Mouse (Mus musculus): ENCODE results near the gene Fads3. TPM values are rescaled to one million over a fixed set of nuclear protein-coding genes. Genes with fewer than 3 reads are reported as not detected.

The Fads3 gene
- polyA plus RNA-seq, 1 experiment from 2014 or later: 9.1 TPM

DNA sequence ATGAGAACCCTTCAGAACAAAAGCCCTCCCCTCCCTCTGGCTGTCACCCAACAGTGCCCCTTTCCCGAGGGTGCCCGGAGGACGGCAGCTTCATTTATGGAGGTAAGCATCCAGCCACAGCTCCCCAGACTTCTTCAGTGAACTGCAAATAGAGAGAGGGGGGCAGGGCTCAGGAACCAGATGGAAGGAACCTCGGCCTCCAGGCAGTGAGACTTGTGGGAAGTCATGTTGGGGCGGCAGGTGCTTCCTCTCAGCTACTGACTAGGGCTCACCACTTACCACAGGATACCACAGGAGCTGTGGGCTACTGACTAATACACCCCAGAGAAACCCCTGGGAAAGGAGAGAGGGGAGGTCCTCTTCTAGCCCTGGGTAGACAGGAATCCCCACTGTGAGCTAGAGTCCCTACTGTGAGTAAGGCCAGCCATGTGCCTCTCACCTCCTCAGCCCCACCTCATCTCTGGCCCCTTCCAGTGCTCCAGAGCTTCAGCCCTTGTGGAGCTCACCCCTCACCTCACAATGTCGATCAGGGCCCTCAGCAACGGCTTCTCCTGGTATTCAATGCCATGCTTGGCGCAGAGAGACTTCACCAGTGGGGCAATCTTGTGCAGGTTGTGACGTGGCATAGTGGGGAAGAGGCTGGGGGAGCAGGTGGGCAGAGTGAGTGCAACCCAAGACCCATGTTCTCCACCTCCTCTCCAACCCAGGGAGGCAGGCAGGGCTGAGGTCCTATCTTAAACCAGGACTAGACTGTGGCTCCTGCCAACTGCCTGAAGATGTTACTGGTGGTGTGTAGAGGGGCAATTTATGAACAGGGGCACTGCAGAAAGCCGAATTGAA lies 23.0 kb downstream of the Fads3 start:
- 81% methylated on average over 10 of the region's 10 CpGs for WGBS
- H3K27ac ChIP-seq: no peak overlapping the region
- H3K36me3 ChIP-seq: peaks cover 83% of the 10 kb centered on the region
- H3K4me2 ChIP-seq (replicated peaks): no peak overlapping the region
- H3K9me3 ChIP-seq: no peaks in the 10 kb centered on the region
- H3K9ac ChIP-seq (replicated peaks): no peak overlapping the region
- H3K4me1 ChIP-seq (replicated peaks): peaks cover 15% of the 10 kb centered on the region
- no peak for ATAC-seq
- H3K4me3 ChIP-seq (replicated peaks): no peak overlapping the region
- H3K27me3 ChIP-seq: no peaks in the 10 kb centered on the region

DNA sequence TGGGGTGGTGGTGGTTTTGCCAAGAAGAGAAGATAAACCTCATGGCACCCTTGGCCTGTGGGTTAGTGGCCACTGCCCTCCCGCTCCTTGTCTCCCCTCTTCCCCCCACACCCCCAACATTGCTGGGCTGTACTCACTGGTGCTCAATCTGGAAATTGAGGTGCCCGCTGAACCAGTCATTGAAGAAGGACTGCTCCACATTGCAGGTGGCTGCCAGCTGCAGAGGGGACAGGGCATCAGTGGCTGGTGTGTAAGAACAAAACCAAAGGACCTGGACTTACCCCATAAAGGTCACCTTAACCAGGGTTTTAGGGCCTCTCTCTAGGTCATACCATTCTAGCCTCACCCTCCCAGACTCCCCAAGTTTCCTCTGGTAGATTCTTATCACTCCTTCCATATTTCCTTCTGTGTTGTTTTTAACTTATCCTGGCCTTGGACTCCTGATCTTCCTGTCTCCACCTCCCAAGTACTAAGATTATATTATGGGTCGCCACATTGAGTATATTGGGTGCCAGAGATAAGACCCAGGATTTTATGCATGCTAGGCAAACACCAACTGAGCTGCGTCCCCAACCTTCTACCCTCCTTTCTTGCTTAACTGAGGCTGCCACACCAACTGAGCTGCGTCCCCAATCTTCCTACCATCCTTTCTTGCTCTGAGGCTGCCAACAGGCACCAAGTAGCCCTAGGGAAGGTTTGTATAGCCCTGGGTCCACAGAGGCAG lies 24.3 kb downstream of the Fads3 start:
- peaks cover 14% of the 10 kb centered on the region for H3K4me1 ChIP-seq (replicated peaks)
- H3K27me3 ChIP-seq: no peaks in the 10 kb centered on the region
- WGBS: 97% methylated on average over 5 of the region's 5 CpGs
- H3K9me3 ChIP-seq: no peaks in the 10 kb centered on the region
- ATAC-seq: no peak
- no peak overlapping the region for H3K9ac ChIP-seq (replicated peaks)
- no peak overlapping the region for H3K4me3 ChIP-seq (replicated peaks)
- peaks cover 95% of the 10 kb centered on the region for H3K36me3 ChIP-seq
- H3K4me2 ChIP-seq (replicated peaks): no peak overlapping the region
- no peak overlapping the region for H3K27ac ChIP-seq

DNA sequence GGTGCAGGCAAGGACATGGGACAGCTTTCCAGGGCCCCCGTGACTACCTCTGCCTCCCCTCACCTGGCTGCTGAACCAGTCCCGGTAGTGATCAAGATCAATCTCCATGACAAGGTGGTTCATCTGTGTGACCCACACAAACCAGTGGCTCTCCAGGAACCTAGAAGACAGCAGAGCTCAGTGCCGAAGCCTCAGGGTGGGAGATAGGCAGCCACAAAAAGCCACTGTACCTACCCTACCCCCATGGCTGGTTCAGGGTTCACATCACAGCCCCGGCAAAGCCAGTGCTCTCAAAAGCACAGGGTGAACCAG lies 24.8 kb downstream of the Fads3 start:
- Histone ChIP-seq H3K27ac (no peak overlapping the region), H3K4me2 (replicated peaks) (no peak overlapping the region), H3K9me3 (no peaks in the 10 kb centered on the region), H3K4me3 (replicated peaks) (no peak overlapping the region), H3K36me3 (peaks cover 100% of the 10 kb centered on the region), H3K27me3 (no peaks in the 10 kb centered on the region), H3K4me1 (replicated peaks) (peaks cover 9% of the 10 kb centered on the region), H3K9ac (replicated peaks) (no peak overlapping the region)
- 94% methylated on average over 4 of the region's 4 CpGs for WGBS
- no peak for ATAC-seq

DNA sequence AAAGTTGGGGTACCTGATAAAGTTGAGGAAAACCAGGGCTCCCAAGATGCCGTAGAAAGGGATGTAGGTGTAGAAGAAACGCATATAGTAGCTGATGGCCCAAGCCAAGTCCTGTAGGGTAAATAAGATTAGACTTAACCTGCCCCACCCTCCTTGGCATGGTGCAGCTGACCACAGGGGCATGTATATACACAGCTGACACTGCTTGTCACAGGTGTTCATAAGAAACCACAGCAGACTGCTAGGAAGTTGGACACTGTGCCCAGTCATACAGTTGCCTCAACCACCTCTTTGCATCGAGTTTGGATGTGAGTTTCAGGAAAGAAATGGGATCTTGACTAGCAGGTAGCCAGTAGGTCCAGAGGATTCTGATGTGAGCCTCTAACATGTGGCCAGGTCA lies 25.1 kb downstream of the Fads3 start:
- Histone ChIP-seq H3K4me1 (replicated peaks) (peaks cover 8% of the 10 kb centered on the region), H3K9me3 (no peaks in the 10 kb centered on the region), H3K9ac (replicated peaks) (no peak overlapping the region), H3K4me3 (replicated peaks) (no peak overlapping the region), H3K4me2 (replicated peaks) (no peak overlapping the region), H3K36me3 (peaks cover 100% of the 10 kb centered on the region), H3K27me3 (no peaks in the 10 kb centered on the region), H3K27ac (no peak overlapping the region)
- ATAC-seq: no peak
- 97% methylated on average over 3 of the region's 3 CpGs for WGBS

DNA sequence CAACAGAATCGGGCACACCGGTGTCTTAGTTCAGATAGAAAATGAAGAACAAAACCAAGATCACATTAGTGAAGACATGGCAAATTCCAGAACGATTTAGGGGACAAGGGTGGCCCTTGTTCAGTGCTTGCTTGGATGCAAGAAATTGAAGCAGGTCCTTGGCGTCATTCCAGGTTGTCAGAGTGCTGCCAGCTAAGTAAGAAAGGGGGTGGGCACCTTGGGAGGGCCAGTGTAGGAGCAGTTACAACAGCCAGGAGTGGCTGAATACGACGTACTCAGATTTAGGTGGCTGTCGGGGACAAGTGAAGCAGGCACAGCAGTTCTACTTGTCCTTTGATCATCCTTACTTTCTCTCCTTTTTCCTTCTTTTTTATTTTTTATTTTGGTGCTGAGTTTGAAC lies 26.3 kb downstream of the Fads3 start:
- Histone ChIP-seq H3K9ac (replicated peaks) (no peak overlapping the region), H3K27ac (no peak overlapping the region), H3K27me3 (no peaks in the 10 kb centered on the region), H3K36me3 (peaks cover 100% of the 10 kb centered on the region), H3K4me1 (replicated peaks) (0 out of 2 replicates have a peak, but pooled peaks cover 7% of the 10 kb centered on the region), H3K9me3 (no peaks in the 10 kb centered on the region), H3K4me2 (replicated peaks) (no peak overlapping the region), H3K4me3 (replicated peaks) (no peak overlapping the region)
- WGBS: 81% methylated on average over 7 of the region's 7 CpGs
- no peak for ATAC-seq

DNA sequence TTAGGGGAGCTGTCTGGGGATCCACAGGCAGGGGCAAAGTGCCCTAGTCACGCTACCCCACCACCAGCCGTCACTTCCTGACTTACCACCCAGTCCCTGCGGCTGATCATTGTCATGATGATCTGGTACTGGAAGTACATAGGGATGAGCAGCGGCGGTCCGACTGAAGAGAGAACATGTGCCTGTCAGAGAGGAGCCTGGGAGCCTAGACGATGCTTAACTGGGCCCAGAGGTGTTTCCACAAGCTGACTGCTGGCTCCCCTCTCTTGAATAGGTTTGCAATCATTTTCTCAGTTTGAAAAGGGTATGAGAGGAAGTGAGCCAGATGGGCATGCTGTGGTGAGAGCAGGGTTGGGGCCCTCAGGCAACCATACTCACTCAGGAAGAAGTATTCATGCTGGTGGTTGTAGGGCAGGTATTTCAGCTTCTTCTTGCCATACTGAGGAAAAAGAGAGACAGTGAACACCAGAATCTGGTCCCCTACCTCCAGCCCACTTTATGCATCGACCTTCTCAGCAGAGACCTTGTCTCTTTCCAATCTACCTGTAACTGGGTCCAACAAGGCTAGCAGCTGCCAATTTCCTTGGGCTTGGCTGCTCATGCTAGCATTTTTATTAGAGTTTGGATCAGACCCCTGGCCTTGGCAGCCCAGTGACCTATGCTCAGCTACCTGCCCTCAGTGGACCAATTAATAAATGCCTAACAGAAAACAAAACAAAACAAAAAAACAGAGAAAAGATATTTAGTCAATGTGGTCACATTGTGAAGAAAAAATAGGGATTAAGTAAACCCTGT lies 29.0 kb downstream of the Fads3 start:
- ATAC-seq: no peak
- WGBS: 96% methylated on average over 8 of the region's 8 CpGs
- no peak overlapping the region for H3K27ac ChIP-seq

DNA sequence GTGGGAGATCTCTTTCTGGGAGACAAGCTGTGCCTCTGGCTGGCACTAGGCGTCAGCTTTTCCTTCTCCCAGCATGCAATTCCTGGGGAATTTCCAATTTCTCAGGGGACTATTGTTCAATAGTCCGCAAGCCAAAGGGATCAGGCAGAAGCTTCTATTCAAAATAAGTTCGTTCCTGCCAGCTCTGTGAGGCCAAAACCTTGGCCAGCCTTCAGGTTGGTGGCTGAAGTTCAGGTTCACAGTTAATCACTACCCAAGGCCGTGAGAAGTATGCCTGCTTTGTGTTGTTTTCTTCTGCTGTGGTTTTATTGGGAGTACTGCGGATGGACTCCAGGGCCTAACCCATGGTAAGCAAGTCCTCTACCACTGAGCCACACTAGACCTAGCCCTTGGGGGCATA lies 29.8 kb downstream of the Fads3 start:
- no peak overlapping the region for H3K4me2 ChIP-seq (replicated peaks)
- peak; percentile 59; the same call in 1 of the 2 replicates for ATAC-seq
- H3K4me3 ChIP-seq (replicated peaks): no peak overlapping the region
- peak overlapping the region; percentile 35 for H3K27ac ChIP-seq
- WGBS: 79% methylated on average over 5 of the region's 5 CpGs
- no peaks in the 10 kb centered on the region for H3K9me3 ChIP-seq
- H3K4me1 ChIP-seq (replicated peaks): 0 out of 2 replicates have a peak, but pooled peaks cover 3% of the 10 kb centered on the region
- peaks cover 100% of the 10 kb centered on the region for H3K36me3 ChIP-seq
- H3K27me3 ChIP-seq: no peaks in the 10 kb centered on the region
- no peak overlapping the region for H3K9ac ChIP-seq (replicated peaks)

More for the DNA sequence above, 29.0 kb downstream of the Fads3 start:
- 0 out of 2 replicates have a peak, but pooled peaks cover 3% of the 10 kb centered on the region for H3K4me1 ChIP-seq (replicated peaks)
- H3K27me3 ChIP-seq: no peaks in the 10 kb centered on the region
- peaks cover 100% of the 10 kb centered on the region for H3K36me3 ChIP-seq
- no peak overlapping the region for H3K4me2 ChIP-seq (replicated peaks)
- no peak overlapping the region for H3K9ac ChIP-seq (replicated peaks)
- no peaks in the 10 kb centered on the region for H3K9me3 ChIP-seq
- no peak overlapping the region for H3K4me3 ChIP-seq (replicated peaks)

DNA sequence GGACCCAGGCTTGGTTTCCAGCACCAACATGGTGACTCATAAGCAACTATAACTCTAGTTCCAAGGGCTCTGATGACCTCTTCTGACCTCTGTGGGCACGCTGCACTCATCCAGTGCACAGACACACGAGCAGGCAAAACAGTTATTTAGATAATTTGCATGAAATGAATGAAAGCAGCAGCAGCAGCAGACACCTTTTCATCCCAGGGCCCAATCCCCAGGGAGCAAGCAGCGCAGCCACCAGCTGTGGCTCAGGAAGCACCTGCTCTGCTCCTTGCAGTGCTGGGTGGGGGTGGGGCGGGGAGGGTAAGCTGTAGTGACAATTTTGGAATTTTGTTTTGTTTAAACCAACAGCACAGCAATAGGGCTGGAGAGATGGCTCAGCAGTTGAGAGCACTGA lies 30.5 kb downstream of the Fads3 start:
- H3K27ac ChIP-seq: peak overlapping the region; percentile 35; the same call in 1 of the 2 replicates
- H3K9me3 ChIP-seq: no peaks in the 10 kb centered on the region

DNA sequence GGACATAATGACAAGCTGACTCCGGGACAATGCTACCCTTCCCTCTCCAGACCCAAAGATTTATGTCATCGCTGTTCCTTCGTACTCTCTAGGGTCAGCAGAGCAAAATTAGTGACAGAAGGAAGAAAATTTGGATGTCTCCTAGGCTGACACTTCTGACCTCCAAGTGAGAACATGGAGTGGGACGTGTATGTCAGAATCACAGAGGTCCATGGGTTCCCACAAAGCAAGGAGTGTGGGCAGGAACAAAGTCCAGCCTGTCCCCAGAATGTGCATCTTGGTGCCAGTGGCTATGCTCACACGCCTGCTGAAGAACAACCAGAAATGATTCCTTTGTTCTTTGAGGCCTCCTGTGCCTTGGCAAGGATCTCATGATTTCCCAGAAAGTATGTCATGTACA lies 31.8 kb downstream of the Fads3 start:
- no peak overlapping the region for H3K9ac ChIP-seq (replicated peaks)
- 96% methylated on average over 5 of the region's 5 CpGs for WGBS
- H3K9me3 ChIP-seq: no peaks in the 10 kb centered on the region
- H3K4me2 ChIP-seq (replicated peaks): no peak overlapping the region
- peaks cover 100% of the 10 kb centered on the region for H3K36me3 ChIP-seq
- H3K4me1 ChIP-seq (replicated peaks): 0 out of 2 replicates have a peak, but pooled peaks cover 3% of the 10 kb centered on the region
- ATAC-seq: no peak
- no peaks in the 10 kb centered on the region for H3K27me3 ChIP-seq
- H3K27ac ChIP-seq: no peak overlapping the region
- no peak overlapping the region for H3K4me3 ChIP-seq (replicated peaks)

More for the DNA sequence above, 30.5 kb downstream of the Fads3 start:
- H3K4me3 ChIP-seq (replicated peaks): no peak overlapping the region
- no peak overlapping the region for H3K9ac ChIP-seq (replicated peaks)
- WGBS: 54% methylated on average over 4 of the region's 4 CpGs
- no peak; the same call in 1 of the 2 replicates for ATAC-seq
- no peak overlapping the region for H3K4me2 ChIP-seq (replicated peaks)
- peaks cover 100% of the 10 kb centered on the region for H3K36me3 ChIP-seq
- 0 out of 2 replicates have a peak, but pooled peaks cover 3% of the 10 kb centered on the region for H3K4me1 ChIP-seq (replicated peaks)
- no peaks in the 10 kb centered on the region for H3K27me3 ChIP-seq

DNA sequence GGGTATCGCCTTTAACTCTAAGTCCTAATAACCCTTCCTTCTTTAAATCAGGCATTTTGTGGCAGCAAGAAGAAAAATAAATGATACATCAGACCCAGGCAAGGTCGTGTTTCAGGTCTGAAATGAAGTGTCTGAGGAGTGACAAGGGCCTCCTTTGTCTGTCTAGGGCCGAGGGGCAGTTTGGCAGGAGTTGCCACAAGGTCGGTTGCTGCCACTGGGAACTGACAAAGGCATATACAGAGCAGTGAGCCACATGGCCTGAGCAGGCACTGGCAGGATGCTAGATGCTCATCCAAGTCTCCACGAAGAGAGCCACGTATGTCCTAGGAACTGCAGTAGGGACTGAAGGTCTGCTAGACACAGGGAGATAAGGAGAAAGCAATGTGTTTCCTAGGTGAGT lies 37.0 kb downstream of the Fads3 start:
- Histone ChIP-seq H3K27me3 (no peaks in the 10 kb centered on the region), H3K27ac (no peak overlapping the region), H3K36me3 (peaks cover 99% of the 10 kb centered on the region), H3K4me3 (replicated peaks) (no peak overlapping the region), H3K9ac (replicated peaks) (no peak overlapping the region), H3K9me3 (no peaks in the 10 kb centered on the region), H3K4me2 (replicated peaks) (no peak overlapping the region), H3K4me1 (replicated peaks) (no peaks in the 10 kb centered on the region)
- 89% methylated on average over 6 of the region's 6 CpGs for WGBS
- ATAC-seq: no peak

DNA sequence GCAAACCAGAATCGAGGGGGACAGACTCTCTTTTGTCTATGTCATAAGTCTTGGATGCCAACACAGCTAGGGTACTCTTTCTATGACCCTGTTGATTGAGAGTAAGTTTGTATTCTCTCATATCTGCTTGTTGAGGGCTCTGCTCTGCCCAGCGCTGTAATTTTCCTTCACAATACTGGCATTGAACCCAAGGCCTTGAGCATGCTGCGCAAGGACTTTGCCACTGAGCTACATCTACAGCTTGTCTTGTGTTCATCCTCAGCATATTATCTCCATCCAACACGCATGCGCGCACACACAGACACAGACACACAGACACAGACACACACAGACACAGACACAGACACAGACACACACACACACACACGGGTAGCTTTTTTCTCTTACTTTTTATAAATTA lies 39.0 kb downstream of the Fads3 start:
- no peak for ATAC-seq
- Histone ChIP-seq H3K9me3 (no peaks in the 10 kb centered on the region), H3K36me3 (peaks cover 98% of the 10 kb centered on the region), H3K9ac (replicated peaks) (no peak overlapping the region), H3K4me3 (replicated peaks) (no peak overlapping the region), H3K4me2 (replicated peaks) (no peak overlapping the region), H3K27ac (no peak overlapping the region), H3K27me3 (no peaks in the 10 kb centered on the region), H3K4me1 (replicated peaks) (no peaks in the 10 kb centered on the region)
- 98% methylated on average over 7 of the region's 7 CpGs for WGBS

DNA sequence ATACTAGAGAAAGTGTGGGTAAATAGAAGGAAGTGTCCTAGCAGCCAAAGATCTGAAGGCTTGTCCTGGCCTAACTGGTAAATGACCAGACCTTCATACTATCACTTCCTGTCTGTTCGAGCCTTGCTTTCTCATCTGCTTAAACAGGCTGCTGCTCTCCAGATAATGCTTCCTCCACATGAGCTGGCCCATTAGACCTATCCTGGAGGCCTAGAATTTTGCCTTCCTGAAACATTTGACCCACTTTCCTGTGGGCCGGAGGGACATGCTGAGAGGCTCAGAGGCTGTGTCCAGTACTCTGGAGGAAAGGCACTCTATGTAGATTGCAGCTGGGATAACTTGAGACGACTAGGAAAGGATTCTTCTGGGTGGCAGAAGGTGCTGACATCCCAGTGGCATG lies 40.7 kb downstream of the Fads3 start:
- Histone ChIP-seq H3K9me3 (no peaks in the 10 kb centered on the region), H3K4me1 (replicated peaks) (no peaks in the 10 kb centered on the region), H3K36me3 (peaks cover 97% of the 10 kb centered on the region), H3K4me3 (replicated peaks) (no peak overlapping the region), H3K27ac (no peak overlapping the region), H3K4me2 (replicated peaks) (no peak overlapping the region), H3K9ac (replicated peaks) (no peak overlapping the region), H3K27me3 (no peaks in the 10 kb centered on the region)
- ATAC-seq: no peak
- 90% methylated on average over 3 of the region's 3 CpGs for WGBS

All from midbrain, embryonic 13.5 days (tissue).